Mouse (Mus musculus) liver, adult (tissue): ENCODE results near the gene Fhad1.

ENCODE experiments used
- GATA4 ChIP-seq: IDR thresholded peaks from 2 replicates; pipeline ENCODE4 v1.6.1; 2014; ENCODE audit warnings: mild to moderate bottlenecking, low read length; ENCODE audit not compliant: insufficient replicate concordance

Gene Fhad1

DNA sequence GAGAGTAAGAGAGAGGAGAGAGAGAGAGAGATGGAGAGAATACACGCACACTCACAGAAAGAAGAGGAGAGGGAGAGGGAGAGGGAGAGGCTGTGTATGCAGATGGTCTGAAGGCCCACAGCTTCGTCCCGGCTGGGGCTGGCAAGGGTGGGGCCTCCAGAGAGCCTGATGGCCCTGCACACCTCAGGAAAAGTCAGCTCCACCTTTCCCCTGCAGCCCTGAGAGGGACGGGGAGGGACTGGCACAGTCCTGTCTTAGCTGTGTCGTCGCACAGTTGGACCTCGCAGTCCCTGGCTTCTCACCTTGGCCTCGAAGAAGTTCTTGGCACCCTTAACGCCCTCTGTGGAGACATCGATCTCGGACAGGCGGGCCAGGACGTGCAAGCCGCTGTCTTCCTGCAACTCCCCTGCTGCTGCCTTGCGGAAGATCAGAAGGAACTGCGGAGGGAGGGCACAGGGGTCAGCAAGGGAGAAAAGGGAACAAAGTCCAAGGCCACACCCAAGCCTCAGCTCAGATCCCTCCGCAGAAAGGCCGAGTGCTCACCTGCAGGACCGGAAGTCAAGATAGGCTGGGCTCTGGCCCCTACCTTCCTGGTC, 154.5 kb downstream of the Fhad1 start:
- no peak for TF ChIP-seq GATA4

DNA sequence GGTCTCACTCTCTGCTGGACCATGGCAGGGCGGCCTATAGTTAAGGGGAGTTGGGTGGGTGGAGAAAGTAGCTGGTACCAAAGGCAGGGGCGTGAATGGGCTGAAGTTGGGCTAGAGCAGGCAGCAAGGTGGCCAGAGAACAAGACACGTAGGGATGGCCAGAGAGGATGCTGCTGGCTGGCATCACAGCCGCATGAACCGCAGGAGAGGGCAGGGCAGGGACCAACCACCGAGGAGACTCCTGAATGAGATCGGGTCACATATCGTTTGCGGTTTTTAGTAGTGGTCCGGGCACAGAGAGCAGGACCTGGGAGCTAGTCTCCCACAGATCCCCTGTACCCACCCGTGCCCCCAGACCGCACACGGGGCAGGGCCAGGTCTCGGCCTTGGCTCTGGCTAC, 155.5 kb downstream of the Fhad1 start:
- TF ChIP-seq GATA4, result no peak

DNA sequence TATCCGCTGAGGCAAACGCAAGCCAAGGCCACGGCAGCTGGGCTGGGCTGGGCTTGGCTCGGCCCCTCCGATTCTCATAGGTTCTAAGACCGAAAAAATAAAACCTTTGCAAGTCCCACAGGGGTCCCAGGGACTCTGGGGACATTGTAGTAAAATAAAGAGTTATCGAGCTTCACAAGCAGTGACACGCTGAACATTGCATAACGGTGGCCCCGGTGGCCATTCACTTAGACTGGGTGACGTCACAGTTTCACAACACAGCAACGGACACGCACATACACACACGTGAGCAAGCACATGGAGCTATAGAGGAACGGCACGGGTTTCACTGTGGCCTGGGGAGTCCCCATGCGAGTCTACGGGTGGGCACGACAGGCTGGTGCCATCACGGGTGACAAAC, 156.4 kb downstream of the Fhad1 start:
- TF ChIP-seq GATA4, result no peak

DNA sequence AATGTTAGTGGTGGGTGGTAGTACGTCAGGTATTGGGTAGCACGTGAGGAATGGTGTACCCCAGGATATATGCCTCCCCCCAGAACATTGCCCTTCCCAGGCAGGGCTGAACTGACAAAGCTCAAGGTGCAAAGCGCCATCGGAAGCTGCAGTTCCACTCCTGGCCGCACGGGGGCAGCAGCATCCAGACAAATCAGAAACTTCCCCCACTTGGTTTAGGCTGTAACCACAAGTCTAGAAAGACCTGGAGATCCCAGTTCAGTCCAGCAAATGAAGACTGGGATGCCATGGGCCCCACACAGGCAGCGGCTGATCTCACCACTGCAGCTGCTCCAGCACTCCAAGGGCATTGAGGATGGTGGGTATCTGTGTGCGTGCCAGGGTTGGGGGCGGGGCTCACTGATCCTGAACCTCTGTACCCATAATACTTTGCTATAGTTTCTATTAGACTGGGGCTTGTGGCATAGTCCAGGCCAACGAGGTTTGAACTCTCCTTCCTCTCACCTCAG, 157.4 kb downstream of the Fhad1 start:
- no peak for TF ChIP-seq GATA4

DNA sequence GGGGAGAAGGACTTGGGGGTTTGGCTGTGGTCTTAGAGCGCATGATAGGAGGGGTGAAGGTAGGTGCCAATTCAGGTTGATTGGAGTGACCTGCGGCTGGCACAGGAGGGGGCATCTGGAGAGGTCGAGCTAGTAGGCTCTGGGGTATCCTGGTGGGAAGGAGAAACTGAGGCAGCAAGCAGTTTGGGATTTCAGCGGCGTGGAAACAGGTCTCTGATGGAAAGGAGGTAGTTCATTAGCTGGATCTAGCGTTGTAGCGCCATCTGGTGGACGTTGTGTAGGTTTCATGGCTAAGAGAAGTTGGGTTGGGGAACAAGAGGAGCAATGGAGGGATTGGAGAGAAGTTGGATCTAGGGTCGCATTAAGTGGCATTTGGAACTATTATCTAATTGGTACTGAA, 161.4 kb downstream of the Fhad1 start:
- TF ChIP-seq GATA4, result no peak

DNA sequence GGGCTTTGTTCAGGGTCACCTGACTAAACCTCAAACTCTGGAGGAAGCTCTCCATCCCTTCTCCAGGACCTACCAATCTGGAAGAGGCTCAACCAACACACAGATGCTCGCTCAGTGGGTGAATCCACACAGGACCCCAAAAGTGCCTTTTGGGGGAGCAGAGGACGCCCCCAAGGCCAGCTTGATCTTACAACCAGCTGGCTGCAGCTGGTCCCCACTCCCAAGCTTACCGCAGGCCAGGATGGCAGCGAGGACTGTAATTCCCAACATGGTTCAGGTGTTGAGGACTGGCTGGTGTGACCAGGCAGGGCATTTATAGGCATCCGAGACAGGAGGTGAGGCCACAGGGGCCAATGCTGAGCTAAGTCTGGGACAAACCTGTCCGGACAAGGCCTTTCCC, 168.9 kb downstream of the Fhad1 start, which contains the start of gene Ctrc:
Ctrc (minus strand) TSS at position 361 of the 400 bp plus-strand sequence.
- no peak for TF ChIP-seq GATA4
